Mouse (Mus musculus): Measurements from ENCODE around the gene Sema5a.

Gene Sema5a

DNA sequence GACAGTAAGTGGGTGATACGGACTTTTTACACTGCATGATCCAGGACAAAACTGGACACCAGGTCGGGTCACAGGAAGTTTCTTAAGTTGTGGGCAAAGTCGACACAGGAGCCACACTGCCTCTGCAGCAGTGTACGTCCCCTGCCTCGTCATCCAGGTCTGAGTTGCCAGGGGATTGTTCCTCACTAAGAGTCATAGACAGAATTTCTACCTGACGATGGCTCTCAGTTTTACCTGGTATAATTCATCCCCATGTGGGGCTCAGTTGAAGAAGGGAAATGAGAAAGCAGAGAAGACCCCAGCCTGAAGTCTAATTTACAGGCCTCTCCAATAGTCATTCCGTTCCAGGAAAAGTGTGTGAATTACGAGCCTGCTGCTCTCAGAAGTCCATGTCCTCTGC, 66.2 kb downstream of the Sema5a start:
- DNase-seq = no peak

- DNase-seq = no peak
Measured at GRCm38 (mm10) chr15:32311287-32311686, 66.7 kb downstream of the Sema5a start.

GRCm38 (mm10) chr15:32317074-32317473, 72.5 kb downstream of the Sema5a start:
- no peak for DNase-seq

GRCm38 (mm10) chr15:32320739-32321138, 76.1 kb downstream of the Sema5a start:
- no peak for DNase-seq

- DNase-seq = no peak
Measured at GRCm38 (mm10) chr15:32322455-32323220, 78.0 kb downstream of the Sema5a start.

DNA sequence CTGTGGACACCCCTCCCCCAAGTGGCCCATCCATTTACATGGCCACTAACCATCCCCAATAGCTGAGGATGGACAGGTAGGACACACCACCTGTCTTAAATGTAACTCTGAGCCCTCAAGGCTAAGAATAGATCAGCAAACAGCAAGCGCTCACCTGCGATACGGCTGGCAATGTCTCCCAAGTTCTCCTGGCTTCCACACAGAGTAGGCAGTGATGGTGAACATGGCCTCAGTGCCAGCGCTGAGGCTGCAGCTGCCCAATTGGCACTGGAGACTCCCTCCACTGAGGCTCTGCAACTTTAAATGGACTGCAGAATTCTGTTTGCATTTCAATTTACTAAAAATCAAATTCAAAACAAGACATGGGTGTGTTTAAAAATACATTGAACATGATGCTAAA, 78.6 kb downstream of the Sema5a start:
- DNase-seq = peak; percentile 86 to 89

DNA sequence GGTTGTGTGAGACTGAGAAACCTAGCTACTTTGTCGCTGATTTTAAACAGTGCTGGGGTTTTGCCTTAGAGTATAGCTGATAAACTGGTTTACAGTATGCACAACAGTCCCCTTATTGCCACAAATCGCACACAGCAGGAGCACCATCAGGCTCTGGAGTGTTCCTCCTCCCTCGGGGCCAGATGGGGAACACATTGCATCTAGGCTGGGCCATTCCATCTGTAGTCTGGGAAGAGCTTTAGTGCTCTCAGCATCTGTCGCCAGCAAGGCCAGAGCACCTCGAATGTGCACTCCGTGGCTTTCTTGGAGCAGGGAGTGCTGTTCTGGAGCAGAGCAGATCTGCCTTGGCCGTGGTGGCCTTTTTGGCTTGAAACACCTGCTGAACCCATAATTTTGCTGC, 79.5 kb downstream of the Sema5a start:
- peak; percentile 55 to 60 for DNase-seq

GRCm38 (mm10) chr15:32328370-32329004, 83.9 kb downstream of the Sema5a start:
- no peak for DNase-seq

DNA sequence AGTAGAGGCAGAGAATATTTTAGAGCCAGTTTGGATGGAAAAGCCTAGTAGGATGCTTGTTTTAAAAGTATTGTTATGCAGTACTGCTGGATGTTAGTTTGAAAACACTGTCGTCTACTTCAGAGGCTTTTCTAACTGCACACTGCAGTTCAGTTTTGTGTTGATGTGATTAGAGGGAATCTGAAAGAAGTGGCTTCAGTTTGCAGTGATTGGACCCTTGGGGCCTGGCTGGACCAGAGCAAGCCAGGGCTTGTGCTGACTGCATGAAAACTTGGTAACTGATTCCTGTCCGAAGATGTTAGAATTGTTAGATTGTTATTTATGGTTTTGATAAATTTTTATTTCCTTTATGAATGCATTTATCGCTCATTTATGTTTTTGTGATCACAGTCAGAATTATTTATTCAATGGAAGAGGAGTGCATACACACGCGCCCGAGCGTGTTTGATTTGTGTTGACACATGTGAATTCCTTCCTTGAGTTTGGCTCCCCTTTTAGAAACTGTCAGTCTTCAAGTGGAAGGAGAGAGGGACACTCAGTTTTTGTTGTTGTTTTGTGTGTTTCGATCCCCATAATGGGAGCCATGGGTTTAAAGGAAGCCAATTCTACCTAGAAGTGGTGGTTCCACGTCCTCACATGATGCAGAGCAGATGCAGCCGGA, 85.2 kb downstream of the Sema5a start:
- no peak for DNase-seq

GRCm38 (mm10) chr15:32330427-32330826, 85.8 kb downstream of the Sema5a start:
- no peak for DNase-seq

- no peak for DNase-seq
Measured at GRCm38 (mm10) chr15:32331037-32331436, 86.4 kb downstream of the Sema5a start.

DNA sequence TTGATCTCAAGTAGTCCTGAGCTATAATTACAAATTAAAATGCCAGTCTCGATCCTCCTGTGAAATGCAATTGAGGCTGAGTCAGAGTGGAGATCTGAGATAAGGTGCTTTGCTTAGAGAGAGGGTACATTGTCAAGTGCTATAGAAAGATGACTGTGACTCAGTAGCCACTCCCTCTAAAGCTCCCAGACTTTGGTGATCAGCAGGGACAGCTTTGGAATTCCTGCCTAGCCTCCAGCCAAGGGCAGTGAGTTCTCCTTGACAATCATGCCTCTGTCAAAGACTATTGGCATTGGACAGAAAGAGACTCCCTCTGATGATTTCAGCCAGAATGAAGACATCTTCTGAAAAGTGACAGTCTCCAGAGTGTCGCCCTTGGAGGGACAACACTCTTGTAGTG, 88.8 kb downstream of the Sema5a start:
- no peak for DNase-seq

GRCm38 (mm10) chr15:32337810-32338209, 93.2 kb downstream of the Sema5a start:
- DNase-seq = peak in 1 of 2 experiments; percentile 55

GRCm38 (mm10) chr15:32338721-32339290, 94.2 kb downstream of the Sema5a start:
- no peak for DNase-seq

DNA sequence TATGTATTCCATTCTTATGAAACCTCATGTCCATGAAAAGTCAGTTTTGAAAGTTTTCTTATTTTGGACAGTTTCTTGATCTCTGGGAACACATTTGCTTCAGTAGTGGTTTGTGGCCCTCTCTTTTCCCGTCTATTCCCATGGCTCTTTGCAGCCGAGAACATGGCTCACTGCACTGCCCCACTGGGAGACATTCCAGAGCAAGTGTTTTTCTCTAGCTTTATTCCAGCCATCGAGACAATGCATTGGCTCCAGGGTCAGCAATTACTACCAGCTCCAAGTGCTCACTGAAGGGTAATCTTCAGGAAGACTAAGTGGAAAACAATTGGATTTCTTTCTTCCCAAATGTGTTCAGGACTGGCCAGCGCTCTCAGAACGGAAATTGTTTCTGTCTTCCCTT, 94.8 kb downstream of the Sema5a start:
- DNase-seq = no peak

DNA sequence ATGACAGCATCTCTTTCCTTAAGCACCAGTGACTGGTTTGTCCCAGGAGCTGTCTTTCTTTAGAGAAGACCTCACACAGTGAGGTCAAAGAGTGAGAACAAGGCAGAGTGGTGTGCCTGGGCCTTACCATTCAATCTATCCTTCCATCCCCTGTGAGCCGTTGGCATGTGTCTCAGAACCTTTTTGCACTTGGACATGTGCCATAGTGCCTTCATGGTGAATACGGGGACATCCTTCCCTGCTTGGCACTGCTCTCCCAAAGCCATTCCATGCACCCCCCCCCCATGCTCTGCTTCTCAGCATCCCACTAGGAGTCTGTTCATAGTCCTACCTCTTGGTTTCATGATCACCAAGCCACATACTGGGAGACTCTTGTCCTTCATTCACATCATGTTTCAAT, 96.8 kb downstream of the Sema5a start:
- DNase-seq = peak; percentile 48 to 67

DNA sequence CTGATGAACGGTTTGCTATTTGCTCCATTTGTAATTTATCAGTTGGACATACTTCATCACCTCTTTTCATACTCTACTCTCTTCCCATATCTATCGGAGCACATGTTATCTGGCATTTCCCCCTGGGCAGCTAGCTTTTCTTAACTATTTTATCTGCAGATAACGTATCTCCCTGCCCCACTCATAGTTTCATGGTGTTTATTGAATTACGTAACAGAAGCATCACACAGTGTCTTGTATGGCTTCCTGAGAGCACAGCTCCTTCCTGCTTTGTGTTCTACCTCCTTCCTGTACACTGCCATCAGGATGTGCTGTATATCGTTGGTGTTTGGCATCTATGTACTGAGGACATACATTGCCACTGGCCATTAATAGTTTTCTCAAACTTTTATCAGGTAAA, 98.9 kb downstream of the Sema5a start:
- no peak for DNase-seq

DNA sequence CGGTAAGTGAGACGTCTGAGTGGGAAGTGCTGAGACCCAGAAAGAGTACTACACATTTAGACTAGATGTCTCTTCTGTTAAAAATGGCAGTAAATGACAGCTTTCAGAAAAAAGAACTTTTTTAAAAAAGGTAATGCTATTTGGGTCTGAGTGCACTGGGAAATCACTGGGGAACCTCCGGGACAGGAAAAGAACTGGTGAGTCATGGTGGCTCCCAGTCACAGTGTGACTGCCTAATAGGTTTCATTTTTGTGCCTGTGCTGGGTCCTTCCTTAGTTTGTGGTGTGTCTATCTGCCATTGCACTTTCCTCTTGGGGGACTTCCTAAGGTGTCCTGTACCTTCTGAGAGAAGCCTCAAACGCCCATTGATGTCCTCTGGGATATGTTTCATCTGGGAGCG, 102.7 kb downstream of the Sema5a start:
- no peak for DNase-seq

- DNase-seq = peak in 1 of 2 experiments; percentile 60
Measured at GRCm38 (mm10) chr15:32349276-32349675, 104.7 kb downstream of the Sema5a start.

GRCm38 (mm10) chr15:32352995-32353394, 108.4 kb downstream of the Sema5a start:
- DNase-seq = no peak

DNA sequence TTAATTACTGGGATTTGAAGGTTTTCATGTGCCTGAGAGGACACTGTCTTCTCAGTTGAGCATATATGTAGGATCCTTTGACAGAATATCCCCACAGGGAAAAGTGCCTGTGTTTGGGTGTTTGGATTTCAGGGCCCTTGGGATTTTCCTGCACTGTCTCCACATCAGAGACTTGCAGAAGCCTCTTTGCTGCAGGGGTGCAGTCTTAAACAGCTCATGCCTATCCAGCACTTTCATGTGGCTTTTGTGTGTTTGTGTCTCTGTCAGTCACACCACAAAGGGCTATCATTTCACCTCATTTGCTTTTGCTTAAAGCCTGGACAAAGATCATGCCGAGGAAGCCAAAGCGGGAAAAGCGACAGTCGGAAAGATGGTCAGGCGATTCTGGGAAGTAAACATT, 108.9 kb downstream of the Sema5a start:
- no peak for DNase-seq

DNA sequence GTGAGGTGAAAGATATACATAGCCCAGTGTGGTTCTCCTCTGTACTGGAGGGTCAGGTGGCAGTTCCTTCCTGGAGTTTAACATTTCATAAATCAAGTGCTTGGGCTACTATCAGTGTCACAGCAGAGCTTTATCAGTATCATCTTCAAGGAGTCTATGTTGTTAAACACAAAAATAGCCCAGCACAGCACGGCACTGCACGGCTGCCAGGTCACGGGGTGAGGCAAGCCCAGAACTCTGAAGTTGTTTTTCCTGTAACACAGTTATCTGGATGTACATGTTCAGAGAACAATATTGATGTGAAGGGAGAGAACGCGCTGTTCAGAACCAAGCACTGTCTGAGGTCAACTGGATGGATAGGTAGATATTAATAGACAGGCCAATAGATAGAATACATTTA, 112.2 kb downstream of the Sema5a start:
- no peak for DNase-seq

DNA sequence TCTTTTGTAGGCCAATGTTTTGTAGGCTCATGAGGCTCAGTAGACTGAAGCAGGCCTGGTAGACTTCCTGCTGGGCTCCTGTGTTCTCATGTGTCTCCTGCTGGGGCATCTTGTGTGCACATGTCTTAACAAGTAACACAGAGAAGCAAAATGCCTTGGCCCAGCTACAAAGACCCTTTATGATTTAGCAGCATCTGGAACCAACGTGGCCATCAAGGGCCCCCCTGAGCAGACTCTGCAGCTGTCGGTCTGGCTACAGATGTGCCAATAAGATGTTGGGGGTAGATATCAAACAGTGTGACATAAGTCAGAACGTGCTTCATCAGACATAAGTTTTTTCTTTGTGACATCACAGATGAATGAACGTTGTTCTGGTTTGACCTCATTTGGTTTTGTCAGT, 123.2 kb downstream of the Sema5a start:
- no peak for DNase-seq

GRCm38 (mm10) chr15:32370914-32371313, 126.3 kb downstream of the Sema5a start:
- DNase-seq = no peak

All from cerebellum, postnatal 14 days (tissue).